Mouse (Mus musculus): ENCODE data around the gene Aunip.

Aunip gene

DNA sequence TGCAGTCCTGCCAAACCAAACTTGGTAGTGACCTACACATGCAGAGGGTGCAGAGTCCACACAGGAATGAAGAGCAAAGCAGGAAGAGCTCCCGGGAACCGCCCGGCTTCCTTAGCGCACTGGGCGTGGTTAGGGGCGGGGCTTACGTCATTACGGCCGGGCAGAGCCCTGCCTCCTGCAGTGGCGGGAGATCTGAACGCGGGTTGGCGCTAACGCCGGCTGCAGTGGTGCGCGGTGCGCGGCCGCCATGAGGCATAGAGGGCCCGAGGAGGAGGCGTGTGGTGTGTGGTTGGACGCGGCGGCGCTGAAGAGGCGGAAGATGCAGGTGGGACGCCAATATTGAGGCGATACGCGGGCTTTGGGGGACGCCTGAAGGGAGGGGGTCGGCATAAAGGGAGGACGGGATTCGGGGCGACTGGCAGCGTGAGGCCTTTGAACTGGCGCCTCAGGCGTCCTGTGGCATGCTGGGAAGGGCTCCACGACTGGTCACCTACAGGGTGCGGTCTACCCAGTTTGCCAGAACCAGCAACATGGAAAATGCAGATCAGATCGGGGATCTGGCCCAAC, at the start of gene Aunip:
Gene Aunip (plus strand): TSS at position 155 of the 567 bp plus-strand sequence.
- DNase-seq (ENCODE audit: low spot score in 2 of 2), result peak; percentile 79 to 85

GRCm38 (mm10) chr4:134461252-134461651, 49.5 kb upstream of the Aunip start:
- DNase-seq (ENCODE audit: low spot score in 2 of 2), result no peak

GRCm38 (mm10) chr4:134465789-134466188, 45.0 kb upstream of the Aunip start:
- peak in 1 of 2 experiments; percentile 13 for DNase-seq (ENCODE audit: low spot score in 2 of 2)

DNA sequence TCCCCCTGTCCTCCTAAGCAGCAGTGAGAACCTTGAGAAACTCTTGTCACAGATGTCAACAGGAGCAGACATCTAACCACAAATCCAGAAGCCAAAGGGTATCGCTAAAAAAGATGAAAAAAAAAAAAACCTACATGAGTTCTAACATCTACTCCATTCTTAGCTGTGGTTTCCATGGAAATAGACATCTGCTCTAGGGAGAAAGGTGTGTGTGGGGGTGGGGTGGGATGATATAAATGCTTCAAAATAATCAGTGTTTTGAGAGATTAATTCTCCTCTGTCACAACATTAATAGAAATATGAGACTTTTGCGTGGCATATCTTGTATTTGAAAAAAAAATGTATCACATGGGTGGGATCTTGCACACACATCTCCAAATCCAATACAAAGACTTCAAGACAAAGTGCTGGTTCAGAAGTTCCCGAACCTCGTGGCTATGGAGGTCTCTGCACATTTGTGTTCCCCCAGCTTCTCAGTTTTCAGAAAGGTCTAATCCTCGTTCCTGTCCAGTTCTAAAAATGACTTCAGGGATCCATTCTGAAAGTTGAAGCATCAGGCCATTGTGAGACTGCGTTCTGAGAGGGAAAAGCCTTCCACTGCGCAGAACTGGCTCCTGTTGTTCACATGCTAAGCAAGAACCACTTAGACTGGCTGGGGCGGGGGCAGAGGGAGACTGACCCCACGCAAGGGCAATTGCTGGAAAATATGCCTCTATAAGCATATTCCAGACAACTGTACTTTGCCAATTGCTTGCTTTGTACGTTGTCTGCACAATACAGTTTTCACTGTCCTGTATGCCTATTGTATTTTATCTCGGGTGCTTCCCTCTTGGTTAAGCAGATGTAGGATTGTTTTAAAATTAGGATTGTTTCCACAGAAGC, 44.2 kb upstream of the Aunip start:
- DNase-seq (ENCODE audit: low spot score in 2 of 2), result no peak

DNA sequence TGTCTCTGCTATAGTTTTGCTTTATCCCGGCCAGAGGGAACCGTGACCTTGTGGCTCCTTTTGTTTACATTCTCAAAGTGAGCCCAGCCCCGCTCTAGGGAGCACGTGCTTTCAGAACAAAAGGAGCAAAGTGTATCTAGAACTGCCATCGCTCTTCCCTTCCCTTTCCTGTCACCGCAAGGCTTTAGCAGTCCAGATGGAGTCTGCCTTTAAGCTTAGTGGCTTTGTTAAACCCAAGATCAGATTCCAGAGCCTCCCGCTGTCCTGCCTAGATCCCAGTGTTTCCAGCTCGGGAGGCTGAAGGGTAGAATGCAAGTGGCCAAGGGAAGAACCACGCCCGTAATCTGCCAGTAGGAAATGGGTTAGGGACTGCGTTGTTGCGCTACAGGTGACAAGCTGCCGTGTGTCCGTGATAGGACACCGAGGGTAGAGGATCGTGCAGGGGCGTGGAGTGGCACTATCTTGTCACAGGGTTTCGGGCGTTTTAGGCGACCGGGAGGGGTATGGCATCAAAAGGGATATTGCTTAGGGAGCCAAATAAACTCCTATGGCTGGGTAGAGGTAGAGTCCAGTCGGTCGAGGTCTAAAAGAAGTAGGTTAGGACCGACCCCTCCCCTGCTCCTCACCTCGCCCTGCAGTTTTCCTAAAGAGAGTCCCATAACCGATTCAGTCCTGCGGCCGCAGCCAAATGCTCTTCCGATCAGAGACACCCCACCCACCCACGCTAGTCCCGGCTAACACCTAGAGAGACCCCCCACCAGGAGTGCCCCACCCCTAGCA, 43.2 kb upstream of the Aunip start:
- DNase-seq (ENCODE audit: low spot score in 2 of 2), result no peak

DNA sequence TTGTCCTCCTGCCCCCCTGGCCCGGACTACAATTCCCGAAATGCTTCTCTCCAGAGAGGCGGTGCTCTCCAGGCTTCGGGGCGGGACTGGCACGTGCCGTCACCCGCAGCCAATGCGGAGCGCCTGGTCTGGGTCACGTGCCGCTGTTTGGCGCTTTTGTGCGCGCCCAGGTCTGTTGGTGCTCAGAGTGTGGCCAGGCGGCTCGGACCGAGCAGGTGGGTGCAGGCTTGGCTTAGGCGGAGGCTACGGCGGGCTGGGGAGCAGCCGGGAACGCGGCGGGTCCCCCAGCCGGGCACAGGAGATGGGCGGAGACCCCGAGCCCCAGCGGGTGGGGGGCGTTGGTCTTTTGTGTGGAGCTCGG, 42.6 kb upstream of the Aunip start, which contains the start of gene Stmn1:
Gene Stmn1 (plus strand): TSS at position 106 of the 361 bp plus-strand sequence.
- peak; percentile 91 to 95 for DNase-seq (ENCODE audit: low spot score in 2 of 2)

GRCm38 (mm10) chr4:134468578-134469266, 42.1 kb upstream of the Aunip start:
- peak; percentile 91 to 92 for DNase-seq (ENCODE audit: low spot score in 2 of 2)

GRCm38 (mm10) chr4:134469341-134469796, 41.4 kb upstream of the Aunip start:
- no peak for DNase-seq (ENCODE audit: low spot score in 2 of 2)

GRCm38 (mm10) chr4:134469985-134470384, 40.8 kb upstream of the Aunip start:
- DNase-seq (ENCODE audit: low spot score in 2 of 2), result no peak

- no peak for DNase-seq (ENCODE audit: low spot score in 2 of 2)
Observed at GRCm38 (mm10) chr4:134471469-134471868, 39.3 kb upstream of the Aunip start.

DNA sequence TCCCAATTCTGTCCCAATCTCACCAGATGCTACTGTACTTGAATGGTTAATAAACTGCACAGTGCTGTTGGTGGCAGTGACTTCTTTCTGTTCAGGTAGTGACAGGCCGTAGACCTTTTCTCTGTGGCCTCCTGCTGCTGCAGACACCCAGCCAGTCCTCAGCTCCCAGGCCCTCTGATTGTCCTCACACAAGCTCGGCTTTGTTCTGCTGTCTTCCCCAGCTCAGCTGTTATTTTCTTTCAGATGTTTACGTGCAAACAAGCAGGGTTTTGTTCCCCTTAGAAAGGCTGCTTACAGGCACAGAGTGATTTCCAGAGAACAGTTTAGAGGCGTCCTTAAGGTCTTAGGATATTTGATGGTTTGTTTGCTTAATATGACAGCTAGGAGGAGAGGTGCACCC, 37.0 kb upstream of the Aunip start:
- peak in 1 of 2 experiments; percentile 20 for DNase-seq (ENCODE audit: low spot score in 2 of 2)

GRCm38 (mm10) chr4:134474240-134474639, 36.6 kb upstream of the Aunip start:
- DNase-seq (ENCODE audit: low spot score in 2 of 2), result peak in 1 of 2 experiments; percentile 11

DNA sequence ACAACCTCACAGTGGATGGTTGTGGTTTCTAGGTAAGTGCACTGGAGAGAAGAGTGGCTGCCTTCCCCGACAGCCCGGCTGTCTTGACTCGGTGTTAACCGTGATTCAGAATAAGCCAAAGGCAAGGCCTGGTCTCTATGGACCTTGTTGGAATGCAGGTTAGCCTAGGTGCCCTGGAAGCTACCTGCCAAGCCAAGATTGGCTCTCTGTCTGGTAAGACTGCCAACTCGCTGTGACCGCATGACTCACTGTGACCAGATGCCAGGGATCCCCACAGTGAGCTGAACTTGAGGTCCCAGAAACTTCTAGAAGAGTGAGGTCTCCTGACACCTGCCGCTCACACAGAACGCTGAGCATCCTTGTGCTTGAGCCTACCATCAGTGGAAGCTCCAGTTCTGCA, 33.9 kb upstream of the Aunip start:
- no peak for DNase-seq (ENCODE audit: low spot score in 2 of 2)

DNA sequence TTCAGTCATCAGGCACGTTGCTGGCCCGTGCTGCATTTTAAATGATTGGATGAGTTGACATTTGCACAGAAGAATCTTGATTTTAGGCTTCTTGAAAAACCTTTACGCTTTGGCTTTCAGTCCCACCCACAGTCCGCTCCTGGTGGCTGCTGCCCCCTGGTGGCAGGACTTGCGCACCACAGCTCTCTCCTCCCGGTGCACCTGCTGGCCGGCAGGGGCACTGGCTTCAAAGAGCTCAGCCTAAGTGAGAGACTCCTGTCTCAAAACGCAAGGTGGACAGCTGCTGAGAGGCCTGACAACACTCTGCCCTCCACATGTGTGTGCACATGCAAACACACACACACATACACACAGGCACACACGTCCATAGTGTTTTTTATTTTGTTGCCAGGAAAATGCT, 32.8 kb upstream of the Aunip start:
- DNase-seq (ENCODE audit: low spot score in 2 of 2), result peak; percentile 78 to 90

DNA sequence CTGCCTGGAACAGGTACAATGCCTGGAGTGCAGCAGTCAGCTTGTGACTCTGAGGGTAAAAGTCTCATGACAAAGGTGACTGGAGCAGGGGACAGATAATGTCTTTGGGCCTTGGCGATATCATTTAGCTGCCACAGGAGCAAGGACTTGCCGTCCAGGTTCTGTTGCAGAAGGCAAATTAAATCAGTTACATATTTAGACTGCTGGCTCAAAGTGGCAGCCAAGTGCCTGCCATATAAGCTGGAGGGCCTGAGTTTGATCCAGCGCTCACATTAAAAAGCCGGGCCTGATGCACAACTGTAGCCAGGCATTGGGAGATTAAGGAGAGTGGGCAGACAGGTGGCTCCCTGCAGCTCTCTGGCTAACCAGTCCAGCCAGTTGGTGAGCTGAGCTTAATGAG, 31.0 kb upstream of the Aunip start:
- DNase-seq (ENCODE audit: low spot score in 2 of 2), result no peak

- peak in 1 of 2 experiments; percentile 67 for DNase-seq (ENCODE audit: low spot score in 2 of 2)
Observed at GRCm38 (mm10) chr4:134480864-134481263, 29.9 kb upstream of the Aunip start.

DNA sequence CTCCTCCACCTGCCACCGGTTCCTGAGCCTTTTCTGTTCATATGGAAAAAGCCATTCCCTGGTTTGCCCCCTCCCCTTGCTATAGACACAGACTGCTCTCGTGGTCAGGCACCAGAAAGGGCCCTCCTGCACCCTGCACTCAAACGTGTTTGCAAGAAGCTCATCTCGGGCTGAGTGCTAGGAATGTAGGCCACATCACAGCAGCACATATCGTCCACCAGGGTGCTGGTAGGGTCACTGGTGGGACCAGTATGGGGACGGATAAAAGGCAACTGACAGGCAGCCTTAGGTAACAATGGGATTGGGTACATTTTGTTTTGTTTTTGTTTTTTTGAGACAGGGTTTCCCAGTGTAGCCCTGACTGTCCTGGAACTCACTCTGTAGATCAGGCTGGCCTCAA, 29.5 kb upstream of the Aunip start:
- no peak for DNase-seq (ENCODE audit: low spot score in 2 of 2)

DNA sequence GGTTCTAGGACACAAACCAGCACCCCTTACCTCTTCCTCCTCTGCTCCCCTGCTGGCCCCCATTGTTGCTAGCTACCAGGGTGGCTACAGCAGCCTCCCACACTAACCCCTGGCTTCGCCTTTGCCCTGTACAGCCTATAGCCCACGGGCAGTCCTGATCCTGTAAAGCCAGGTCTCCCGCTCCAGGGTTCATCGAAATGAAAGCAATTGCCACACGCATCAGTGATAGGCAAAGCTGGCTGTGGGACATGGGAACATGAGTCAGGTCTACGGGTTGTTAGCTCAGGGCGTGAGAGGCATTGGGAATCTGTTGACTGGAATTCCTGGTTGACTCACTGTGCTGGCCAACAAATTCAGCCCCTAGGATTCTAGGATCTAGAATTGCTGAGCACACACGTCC, 28.4 kb upstream of the Aunip start:
- peak in 1 of 2 experiments; percentile 4 for DNase-seq (ENCODE audit: low spot score in 2 of 2)

DNA sequence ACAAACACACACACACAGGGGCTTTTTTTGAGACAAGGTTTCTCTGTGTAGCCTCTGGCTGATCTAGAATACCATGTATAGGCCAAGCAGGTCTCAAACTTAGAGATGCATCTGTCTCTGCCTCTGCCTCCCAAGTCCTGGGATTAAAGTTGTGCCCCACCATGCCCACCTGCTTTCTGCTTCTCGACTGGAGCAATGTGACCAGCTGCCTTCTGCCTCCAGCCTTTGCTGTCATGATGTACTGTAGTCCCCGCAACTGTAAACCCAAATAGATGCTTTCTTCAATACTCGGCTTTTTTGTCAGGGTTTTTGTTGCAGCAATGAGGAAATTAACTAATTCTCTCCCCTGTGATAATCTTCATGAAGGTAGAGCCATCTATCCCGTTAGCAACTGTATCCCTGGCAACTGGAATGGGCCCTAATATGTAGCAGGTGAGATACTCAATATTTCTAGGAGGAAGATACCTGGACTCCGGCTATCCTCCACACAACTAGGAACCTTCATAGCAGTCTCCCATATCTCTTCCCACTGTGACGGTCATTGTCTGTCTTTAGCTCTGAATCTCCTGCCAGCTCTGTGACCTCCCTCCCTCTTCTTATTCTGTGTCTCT, 27.6 kb upstream of the Aunip start:
- DNase-seq (ENCODE audit: low spot score in 2 of 2), result no peak

- peak in 1 of 2 experiments; percentile 5 for DNase-seq (ENCODE audit: low spot score in 2 of 2)
Observed at GRCm38 (mm10) chr4:134483696-134484095, 27.1 kb upstream of the Aunip start.

- no peak for DNase-seq (ENCODE audit: low spot score in 2 of 2)
Observed at GRCm38 (mm10) chr4:134484231-134484630, 26.6 kb upstream of the Aunip start.

All from frontal cortex, postnatal 10 days (tissue).